Mouse (Mus musculus) heart, embryonic 11.5 days (tissue): ENCODE measurements around the gene Slc1a7. TPM values are rescaled to one million over a fixed set of nuclear protein-coding genes. Genes with fewer than 3 reads are reported as not detected.

Source experiments
- ATAC-seq: fragments of 200-750 bp; cut with Nextera tagmentation; replicated peaks from 2 replicates; pipeline ENCODE4 v1.8.0; 2017; ENCODE audit warnings: moderate library complexity; ENCODE audit not compliant: insufficient number of reproducible peaks, low FRiP score, low TSS enrichment
- H3K27ac ChIP-seq: fragments of 300-500 bp; sonication (generic); 2 replicates; pipeline ENCODE4 v1.5.1; 2014; ENCODE audit warnings: mild to moderate bottlenecking, low read depth, low read length
- H3K27me3 ChIP-seq: fragments of 300-500 bp; sonication (generic); 2 replicates; pipeline ENCODE4 v1.6.1; 2014; ENCODE audit warnings: mild to moderate bottlenecking, low read length, mixed read lengths; ENCODE audit not compliant: control insufficient read depth, insufficient read depth
- H3K36me3 ChIP-seq: fragments of 300-500 bp; sonication (generic); 2 replicates; pipeline ENCODE4 v1.6.1; 2014; ENCODE audit warnings: mild to moderate bottlenecking, low read length, moderate library complexity, mixed read lengths; ENCODE audit not compliant: control insufficient read depth, insufficient read depth
- H3K4me1 ChIP-seq: fragments of 300-500 bp; sonication (generic); 2 replicates; pipeline ENCODE4 v1.6.1; 2014; ENCODE audit warnings: low read length; ENCODE audit not compliant: control insufficient read depth, insufficient read depth
- H3K4me2 ChIP-seq: fragments of 300-500 bp; sonication (generic); 2 replicates; pipeline ENCODE4 v1.6.1; 2014; ENCODE audit warnings: mild to moderate bottlenecking, moderate library complexity
- H3K4me3 ChIP-seq: fragments of 300-500 bp; sonication (generic); 2 replicates; pipeline ENCODE4 v1.5.1; 2014; ENCODE audit warnings: low read depth, low read length
- H3K9ac ChIP-seq: fragments of 300-500 bp; sonication (generic); 2 replicates; pipeline ENCODE4 v1.6.1; 2014; ENCODE audit warnings: mild to moderate bottlenecking, low read depth, low read length, moderate library complexity
- H3K9me3 ChIP-seq: fragments of 300-500 bp; sonication (generic); replicated peaks from 2 replicates; pipeline ENCODE4 v1.6.1; 2016; ENCODE audit warnings: low read length; ENCODE audit not compliant: control insufficient read depth
- WGBS: fragments of 180-500 bp; shearing (Covaris S2); extraction: QIAGEN DNeasy Blood & Tissue Kit; methylation state at CpG from one replicate; pipeline ENCODE4 v1.1.7; 2014; ENCODE audit not compliant: insufficient replicate concordance; 5-methylcytosine and 5-hydroxymethylcytosine counted together
- polyA plus RNA-seq: library from polyadenylated mRNA; unstranded; fragments of >200 nt; fragmentation: Nextera tagmentation; extraction: Ambion mirVana; gene quantifications from 2 replicates; pipeline ENCODE4 v1.2.1, GENCODE M21; 2014

Slc1a7 gene
- polyA plus RNA-seq, 1 experiment from 2014 or later = not detected

- no peak overlapping the region for H3K4me3 ChIP-seq
- no peak overlapping the region for H3K27ac ChIP-seq
- no peak overlapping the region for H3K9ac ChIP-seq
- no peaks in the 10 kb centered on the region for H3K36me3 ChIP-seq
- peaks cover 14% of the 10 kb centered on the region; the same call in 1 of the 2 replicates for H3K4me1 ChIP-seq
- H3K9me3 ChIP-seq = no peaks in the 10 kb centered on the region
- H3K27me3 ChIP-seq = peaks cover 40% of the 10 kb centered on the region
- WGBS = 78% methylated on average over 8 of the region's 8 CpGs
- H3K4me2 ChIP-seq = no peak overlapping the region
- ATAC-seq = no peak
Observed at GRCm38 (mm10) chr4:108033041-108033764, 65.1 kb downstream of the Slc1a7 start.

- Histone ChIP-seq H3K4me1 (peaks cover 9% of the 10 kb centered on the region; the same call in 1 of the 2 replicates), H3K27me3 (peaks cover 14% of the 10 kb centered on the region), H3K4me3 (no peak overlapping the region), H3K27ac (no peak overlapping the region), H3K36me3 (no peaks in the 10 kb centered on the region), H3K9me3 (no peaks in the 10 kb centered on the region), H3K4me2 (no peak overlapping the region), H3K9ac (no peak overlapping the region)
- ATAC-seq = no peak
- 84% methylated on average over 8 of the region's 8 CpGs for WGBS
Observed at GRCm38 (mm10) chr4:108037027-108037426, 68.9 kb downstream of the Slc1a7 start.

- Histone ChIP-seq H3K9ac (no peak overlapping the region), H3K9me3 (no peaks in the 10 kb centered on the region), H3K27ac (no peak overlapping the region), H3K4me3 (no peak overlapping the region), H3K4me2 (no peak overlapping the region), H3K27me3 (no peaks in the 10 kb centered on the region), H3K4me1 (peaks cover 8% of the 10 kb centered on the region), H3K36me3 (peaks cover 7% of the 10 kb centered on the region)
- 69% methylated on average over 19 of the region's 19 CpGs for WGBS
- no peak for ATAC-seq
Observed at GRCm38 (mm10) chr4:108045136-108046107, 77.3 kb downstream of the Slc1a7 start.

- Histone ChIP-seq H3K4me2 (no peak overlapping the region), H3K9ac (no peak overlapping the region), H3K36me3 (peaks cover 11% of the 10 kb centered on the region), H3K27me3 (no peaks in the 10 kb centered on the region), H3K4me3 (no peak overlapping the region), H3K9me3 (no peaks in the 10 kb centered on the region), H3K4me1 (peaks cover 8% of the 10 kb centered on the region), H3K27ac (no peak overlapping the region)
- 79% methylated on average over 8 of the region's 8 CpGs for WGBS
- no peak for ATAC-seq
Observed at GRCm38 (mm10) chr4:108046136-108046535, 78.0 kb downstream of the Slc1a7 start.

GRCm38 (mm10) chr4:108051687-108052274, 83.6 kb downstream of the Slc1a7 start:
- H3K36me3 ChIP-seq = peaks cover 11% of the 10 kb centered on the region
- H3K27me3 ChIP-seq = no peaks in the 10 kb centered on the region
- no peak overlapping the region for H3K9ac ChIP-seq
- peaks cover 9% of the 10 kb centered on the region for H3K4me1 ChIP-seq
- no peak for ATAC-seq
- no peak overlapping the region for H3K27ac ChIP-seq
- WGBS = 76% methylated on average over 10 of the region's 10 CpGs
- H3K4me2 ChIP-seq = no peak overlapping the region
- H3K9me3 ChIP-seq = no peaks in the 10 kb centered on the region
- H3K4me3 ChIP-seq = no peak overlapping the region

GRCm38 (mm10) chr4:108052673-108053072, 84.5 kb downstream of the Slc1a7 start:
- H3K4me2 ChIP-seq = peak overlapping the region; percentile 16; the same call in 1 of the 2 replicates
- H3K27me3 ChIP-seq = no peaks in the 10 kb centered on the region
- no peaks in the 10 kb centered on the region for H3K9me3 ChIP-seq
- H3K27ac ChIP-seq = no peak overlapping the region
- no peak overlapping the region for H3K4me3 ChIP-seq
- WGBS = 48% methylated on average over 8 of the region's 8 CpGs
- H3K36me3 ChIP-seq = peaks cover 7% of the 10 kb centered on the region
- ATAC-seq = no peak; the same call in 1 of the 2 replicates
- 0 out of 2 replicates have a peak overlapping the region, but pooled peaks have one; percentile 34 for H3K9ac ChIP-seq
- peaks cover 9% of the 10 kb centered on the region for H3K4me1 ChIP-seq

GRCm38 (mm10) chr4:108055873-108056272, 87.7 kb downstream of the Slc1a7 start:
- H3K9ac ChIP-seq = no peak overlapping the region
- H3K4me2 ChIP-seq = no peak overlapping the region
- 93% methylated on average over 10 of the region's 10 CpGs for WGBS
- peaks cover 13% of the 10 kb centered on the region for H3K4me1 ChIP-seq
- H3K36me3 ChIP-seq = peaks cover 3% of the 10 kb centered on the region; the same call in 1 of the 2 replicates
- ATAC-seq = no peak
- H3K4me3 ChIP-seq = no peak overlapping the region
- no peaks in the 10 kb centered on the region for H3K9me3 ChIP-seq
- H3K27ac ChIP-seq = no peak overlapping the region
- no peaks in the 10 kb centered on the region for H3K27me3 ChIP-seq

- Histone ChIP-seq H3K4me3 (no peak overlapping the region), H3K27me3 (no peaks in the 10 kb centered on the region), H3K9ac (no peak overlapping the region), H3K4me1 (peaks cover 13% of the 10 kb centered on the region), H3K9me3 (no peaks in the 10 kb centered on the region), H3K27ac (no peak overlapping the region), H3K4me2 (no peak overlapping the region), H3K36me3 (peaks cover 3% of the 10 kb centered on the region; the same call in 1 of the 2 replicates)
- WGBS = 86% methylated on average over 2 of the region's 2 CpGs
- no peak for ATAC-seq
Observed at GRCm38 (mm10) chr4:108057247-108057646, 89.1 kb downstream of the Slc1a7 start.
